In the genomic region with DNA sequence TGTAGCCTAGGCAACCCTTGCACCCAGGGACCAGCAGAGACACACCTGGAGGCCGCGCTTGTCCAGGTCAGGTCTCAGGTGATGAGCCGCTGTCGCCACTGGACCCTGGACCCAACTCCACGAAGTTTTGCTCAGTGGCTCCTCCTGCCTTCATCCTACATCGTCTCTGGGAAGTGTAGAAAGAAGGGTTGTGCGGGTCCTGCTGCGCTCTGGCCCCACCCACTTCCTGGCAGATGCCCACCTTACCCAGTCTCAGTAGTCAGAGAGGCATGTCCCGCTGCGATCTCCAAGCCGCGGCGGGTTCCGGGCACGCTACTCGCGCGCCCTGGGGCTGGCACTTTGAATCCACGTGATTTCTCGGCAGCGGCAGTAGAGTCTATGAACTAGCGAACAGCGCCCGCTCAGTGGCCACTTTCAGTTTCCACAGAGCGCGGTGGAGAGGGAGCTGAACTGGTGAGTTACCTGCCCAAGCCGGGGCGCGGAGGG, we compare ENCODE assay signal across 9 mouse cellular contexts. TPM values are rescaled to one million over a fixed set of nuclear protein-coding genes. Genes with fewer than 3 reads are reported as not detected.
DNase-seq lines count a peak whose midpoint lies in the region; ATAC-seq and TF ChIP-seq lines count a peak whose summit lies in the region.
"Had no signal": no experiment of that assay in that cellular context is flagged by ENCODE, and none has a peak within 500 bp of the region (broad histone marks: within the 10 kb centered on the region; RNA-seq: fewer than 3 reads in every experiment).

A gene (plus strand): TSS at position 376 of the 486 bp plus-strand sequence.

- H3K9me3 ChIP-seq in erythroblast, embryonic 14.5 days (ENCODE audit: control insufficient read depth, low read length): no peaks in the 10 kb centered on the region
- H3K9me3 ChIP-seq in heart, embryonic 12.5 days (replicated peaks): no peaks in the 10 kb centered on the region
- no peaks in the 10 kb centered on the region for H3K9me3 ChIP-seq in kidney, postnatal 0 days (replicated peaks; ENCODE audit: low read length)
- H3K9me3 ChIP-seq in liver, embryonic 11.5 days (ENCODE audit: control insufficient read depth, low read length): no peaks in the 10 kb centered on the region

- no peak; the same call in 1 of the 2 replicates for ATAC-seq in heart, embryonic 12.5 days (ENCODE audit: insufficient number of reproducible peaks, low FRiP score)
- ATAC-seq in kidney, postnatal 0 days (replicated peaks; ENCODE audit: low FRiP score, low read depth): no peak
- ATAC-seq in liver, embryonic 11.5 days (replicated peaks; ENCODE audit: low FRiP score): no peak

- peaks cover 24% of the 10 kb centered on the region for H3K27me3 ChIP-seq in erythroblast, embryonic 14.5 days (ENCODE audit: control insufficient read depth)
- H3K27me3 ChIP-seq in heart, embryonic 12.5 days (replicated peaks): peaks cover 38% of the 10 kb centered on the region
- no peaks in the 10 kb centered on the region for H3K27me3 ChIP-seq in kidney, postnatal 0 days (ENCODE audit: insufficient read depth, low read length)
- H3K27me3 ChIP-seq in liver, embryonic 11.5 days (replicated peaks; ENCODE audit: control insufficient read depth, insufficient read depth, low read length): peaks cover 23% of the 10 kb centered on the region
- H3K27me3 ChIP-seq in myocyte (ENCODE audit: control insufficient read depth, insufficient read depth, insufficient read length): peaks cover 13% of the 10 kb centered on the region

- H3K4me1 ChIP-seq in erythroblast, embryonic 14.5 days (ENCODE audit: control insufficient read depth): no peaks in the 10 kb centered on the region
- peaks cover 5% of the 10 kb centered on the region for H3K4me1 ChIP-seq in heart, embryonic 12.5 days (replicated peaks)
- no peaks in the 10 kb centered on the region for H3K4me1 ChIP-seq in kidney, postnatal 0 days (replicated peaks; ENCODE audit: insufficient read depth, low read length)
- H3K4me1 ChIP-seq in liver, embryonic 11.5 days (replicated peaks; ENCODE audit: control insufficient read depth, insufficient read depth, low read length): 0 out of 2 replicates have a peak, but pooled peaks cover 3% of the 10 kb centered on the region

- H3K27ac ChIP-seq in heart, embryonic 12.5 days (ENCODE audit: poor library complexity, severe bottlenecking): no peak within 1 kb of the TSS
- H3K27ac ChIP-seq in kidney, postnatal 0 days: no peak within 1 kb of the TSS
- H3K27ac ChIP-seq in liver, embryonic 11.5 days (ENCODE audit: low read depth, low read length): no peak within 1 kb of the TSS

- no peak within 1 kb of the TSS for H3ac ChIP-seq in myocyte (ENCODE audit: control insufficient read depth, insufficient read length)

- peak within 1 kb of the TSS; percentile 68 for H3K9ac ChIP-seq in heart, embryonic 12.5 days
- H3K9ac ChIP-seq in kidney, postnatal 0 days (ENCODE audit: low read depth, low read length): 0 out of 2 replicates have a peak within 1 kb of the TSS, but pooled peaks have one; percentile 42
- no peak within 1 kb of the TSS for H3K9ac ChIP-seq in liver, embryonic 11.5 days (ENCODE audit: low read depth, low read length)

- H3K36me3 ChIP-seq in erythroblast, embryonic 14.5 days (ENCODE audit: control insufficient read depth): no peaks in the 10 kb centered on the region
- H3K36me3 ChIP-seq in heart, embryonic 12.5 days: no peaks in the 10 kb centered on the region
- no peaks in the 10 kb centered on the region for H3K36me3 ChIP-seq in kidney, postnatal 0 days (ENCODE audit: insufficient read depth, low read length)
- no peaks in the 10 kb centered on the region for H3K36me3 ChIP-seq in liver, embryonic 11.5 days (ENCODE audit: control insufficient read depth, insufficient read depth, low read length)
- no peaks in the 10 kb centered on the region for H3K36me3 ChIP-seq in myocyte (ENCODE audit: control insufficient read depth, insufficient read depth)

- 2% methylated on average over 29 of the region's 29 CpGs for WGBS in heart, embryonic 12.5 days
- under 1% methylated on average over 29 of the region's 29 CpGs for WGBS in kidney, postnatal 0 days
- WGBS in liver, embryonic 11.5 days: 4% methylated on average over 29 of the region's 29 CpGs

- H3K4me3 ChIP-seq in erythroblast, embryonic 14.5 days (replicated peaks): peak within 1 kb of the TSS; percentile 31
- peak within 1 kb of the TSS; percentile 56 for H3K4me3 ChIP-seq in heart, embryonic 12.5 days
- H3K4me3 ChIP-seq in kidney, postnatal 0 days (replicated peaks; ENCODE audit: low read depth, low read length): peak within 1 kb of the TSS; percentile 48
- H3K4me3 ChIP-seq in liver, embryonic 11.5 days (ENCODE audit: low read depth, low read length): peak within 1 kb of the TSS; percentile 47
- H3K4me3 ChIP-seq in myocyte: peak within 1 kb of the TSS; percentile 22

- no peaks in the 10 kb centered on the region for H3K79me2 ChIP-seq in myocyte (ENCODE audit: control insufficient read depth, insufficient read depth)

- peak; percentile 84 for DNase-seq in 3134 (ENCODE audit: extremely low read depth, insufficient read length, low spot score)
- DNase-seq in adrenal gland, postnatal 36 days: peak; percentile 85 to 90
- DNase-seq in kidney, postnatal 0 days (ENCODE audit: low spot score): peak; percentile 64
- DNase-seq in liver, embryonic 11.5 days (ENCODE audit: low spot score): peak; percentile 48
- peak; percentile 70 to 85 for DNase-seq in spleen, postnatal 4 days (ENCODE audit: low spot score in 2 of 2)

- H3K4me2 ChIP-seq in heart, embryonic 12.5 days: peak within 1 kb of the TSS; percentile 95
- H3K4me2 ChIP-seq in kidney, postnatal 0 days (ENCODE audit: low read length): peak within 1 kb of the TSS; percentile 88
- peak within 1 kb of the TSS; percentile 63 for H3K4me2 ChIP-seq in liver, embryonic 11.5 days
- peak within 1 kb of the TSS; percentile 78 for H3K4me2 ChIP-seq in myocyte (ENCODE audit: low read depth)

- no peak for TF ChIP-seq POLR2A in myocyte (IDR thresholded peaks at IDR 0.05; ENCODE audit: insufficient read length, low read depth)

- TF ChIP-seq CTCF in kidney, postnatal 0 days (IDR thresholded peaks at IDR 0.05; ENCODE audit: low read depth): peak; percentile 24; the same call in 1 of the 2 replicates

TF ChIP-seq in myocyte, 11 proteins besides CTCF, POLR2A, EP300 and RAD21:
- TF ChIP-seq MYOG (IDR thresholded peaks at IDR 0.05; ENCODE audit: control insufficient read depth in 1 of 3, insufficient read depth in 1 of 3, insufficient read length in 2 of 3, low read depth in 2 of 3): no peak

RNA-seq across cellular contexts. Expression of the gene that starts here (rescaled TPM):
- 1 to 10 TPM; 3.5 to 7.4 TPM for total RNA-seq in adrenal gland, postnatal 36 days (2021)
- 0.04 TPM in 1 of 2 replicates, not detected in the other for polyA plus RNA-seq in erythroblast, embryonic 14.5 days (2012)
- polyA plus RNA-seq in heart, embryonic 12.5 days (2016; fragmentation: Nextera tagmentation; extraction: Ambion mirVana): 0.08 and 0.19 TPM in 2 replicates
- polyA plus RNA-seq in kidney, postnatal 0 days (2015; fragmentation: Nextera tagmentation; extraction: Ambion mirVana): 0.23 and 0.28 TPM in 2 replicates
- not detected in 2 replicates for polyA plus RNA-seq in liver, embryonic 11.5 days (2014; fragmentation: Nextera tagmentation; extraction: Ambion mirVana)
- polyA plus RNA-seq in myocyte (2012; fragmentation: generic; extraction: Trizol): 0.40 TPM
- total RNA-seq: MEL had no signal

Comparison
In these comparisons a context has a peak if more than half of its experiments do, and no peak if none do; other contexts are left out.
1. Peak in DNase-seq, H3K4me3 ChIP-seq, H3K9ac ChIP-seq and H3K4me2 ChIP-seq in kidney, postnatal 0 days; RNA of the gene not detected or under 1 TPM.
2. Peak in DNase-seq, H3K4me3 ChIP-seq and H3K4me2 ChIP-seq in liver, embryonic 11.5 days; RNA of the gene not detected or under 1 TPM.